Mouse (Mus musculus) ES-Bruce4 (cell line): Measurements from ENCODE around the gene Shisa7. TPM values are rescaled to one million over a fixed set of nuclear protein-coding genes. Genes with fewer than 3 reads are reported as not detected.
"Not testable (repeated sequence)": the region's sequence is repeated elsewhere in the genome, so short reads cannot be mapped to it uniquely, and the experiment has no call there.

ENCODE experiments used
- H3K27ac ChIP-seq: 2 replicates; pipeline ENCODE4 v1.5.1; 2012; ENCODE audit warnings: low read length, inconsistent platforms; ENCODE audit not compliant: insufficient read depth
- H3K27me3 ChIP-seq: 2 replicates; pipeline ENCODE4 v1.6.1; 2012; ENCODE audit warnings: mild to moderate bottlenecking, low read length, inconsistent platforms; ENCODE audit not compliant: control insufficient read depth, poor library complexity, insufficient read depth, severe bottlenecking
- H3K36me3 ChIP-seq: 2 replicates; pipeline ENCODE4 v1.6.1; 2012; ENCODE audit warnings: inconsistent platforms, mild to moderate bottlenecking, low read length, moderate library complexity; ENCODE audit not compliant: control insufficient read depth, poor library complexity, insufficient read depth, severe bottlenecking
- H3K4me1 ChIP-seq: one replicate; pipeline ENCODE4 v1.8.1; 2011; ENCODE audit warnings: low read length; ENCODE audit not compliant: control insufficient read depth, insufficient read depth
- H3K4me3 ChIP-seq: 2 replicates; pipeline ENCODE4 v1.5.1; 2011; ENCODE audit warnings: low read depth, mild to moderate bottlenecking, low read length
- H3K9ac ChIP-seq: 2 replicates; pipeline ENCODE4 v1.6.1; 2012; ENCODE audit warnings: low read depth, mild to moderate bottlenecking, inconsistent platforms; ENCODE audit not compliant: poor library complexity, severe bottlenecking
- H3K9me3 ChIP-seq: replicated peaks from 2 replicates; pipeline ENCODE4 v1.6.1; 2012; ENCODE audit warnings: mild to moderate bottlenecking, low read length, inconsistent platforms; ENCODE audit not compliant: control insufficient read depth, poor library complexity, insufficient read depth, severe bottlenecking
- CTCF ChIP-seq: IDR thresholded peaks from one replicate; pipeline ENCODE4 v1.8.1; 2011; ENCODE audit warnings: low read depth, low read length
- EP300 ChIP-seq: IDR thresholded peaks from 2 replicates; pipeline ENCODE4 v1.6.1; 2011; ENCODE audit warnings: low read depth, low read length; ENCODE audit not compliant: insufficient read depth
- POLR2A ChIP-seq: IDR thresholded peaks from one replicate; pipeline ENCODE4 v1.8.1; 2011; ENCODE audit warnings: low read length; ENCODE audit not compliant: insufficient read depth
- polyA plus RNA-seq: library from polyadenylated mRNA; stranded (reverse); fragments of >200 nt; gene quantifications from 2 replicates; pipeline ENCODE4 v1.2.4, GENCODE M21; 2011; ENCODE audit warnings: low read depth; ENCODE audit not compliant: missing spikeins, insufficient read depth, insufficient read length

The Shisa7 gene
- polyA plus RNA-seq = 3.8 and 5.3 TPM in 2 replicates

GRCm38 (mm10) chr7:4844245-4844916 lies at the start of gene Shisa7:
Gene Shisa7 (minus strand): TSS chr7:4844696.
- no peaks in the 10 kb centered on the region for H3K27me3 ChIP-seq
- TF ChIP-seq POLR2A (no peak), EP300 (no peak), CTCF (no peak)

DNA sequence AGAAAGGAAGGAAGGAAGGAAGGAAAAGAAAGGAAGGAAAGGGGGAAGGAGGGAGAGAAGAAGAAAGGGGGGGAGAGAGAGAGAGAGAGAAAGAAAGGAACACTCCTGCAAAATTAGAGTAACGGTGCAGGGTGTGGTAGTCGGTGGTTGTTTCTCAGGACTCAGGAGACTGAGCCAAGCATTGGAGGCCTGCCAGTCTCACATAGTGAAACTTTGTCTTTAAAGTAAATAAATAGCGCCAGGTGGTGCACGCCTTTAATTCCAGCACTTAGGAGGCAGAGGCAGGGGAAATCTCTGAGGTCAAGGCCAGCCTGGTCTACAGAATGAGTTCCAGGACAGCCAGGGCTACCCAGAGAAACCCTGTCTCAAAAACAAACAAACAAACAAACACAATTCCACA lies 42.2 kb upstream of the Shisa7 start:
- Histone ChIP-seq H3K9me3 (no peaks in the 10 kb centered on the region; the same call in 1 of the 2 replicates), H3K9ac (no peak overlapping the region), H3K4me3 (no peak overlapping the region), H3K4me1 (no peaks in the 10 kb centered on the region), H3K27ac (no peak overlapping the region), H3K36me3 (no peaks in the 10 kb centered on the region; the same call in 1 of the 2 replicates), H3K27me3 (no peaks in the 10 kb centered on the region)
- TF ChIP-seq EP300 = no peak
- TF ChIP-seq POLR2A = no peak
- TF ChIP-seq CTCF = no peak

More at GRCm38 (mm10) chr7:4844245-4844916, at the start of gene Shisa7:
- Histone ChIP-seq H3K4me1 (peaks cover 5% of the 10 kb centered on the region), H3K4me3 (peak within 1 kb of the TSS; percentile 74), H3K9ac (peak within 1 kb of the TSS; percentile 39), H3K27ac (no peak within 1 kb of the TSS), H3K9me3 (no peaks in the 10 kb centered on the region), H3K36me3 (no peaks in the 10 kb centered on the region)

- not testable (repeated sequence) for H3K27ac ChIP-seq, H3K9me3 ChIP-seq, H3K9ac ChIP-seq, H3K36me3 ChIP-seq, H3K4me1 ChIP-seq, H3K4me3 ChIP-seq, H3K27me3 ChIP-seq
Measured at GRCm38 (mm10) chr7:4879036-4879435, 34.5 kb upstream of the Shisa7 start.

GRCm38 (mm10) chr7:4878186-4878585 lies 33.7 kb upstream of the Shisa7 start:
- TF ChIP-seq CTCF (peak; percentile 56), EP300 (no peak), POLR2A (no peak)
- H3K4me1 ChIP-seq = no peaks in the 10 kb centered on the region
- no peaks in the 10 kb centered on the region for H3K27me3 ChIP-seq
- no peak overlapping the region for H3K4me3 ChIP-seq
- no peaks in the 10 kb centered on the region; the same call in 1 of the 2 replicates for H3K36me3 ChIP-seq
- H3K9me3 ChIP-seq = no peaks in the 10 kb centered on the region; the same call in 1 of the 2 replicates
- H3K9ac ChIP-seq = 0 out of 2 replicates have a peak overlapping the region, but pooled peaks have one; percentile 11
- no peak overlapping the region for H3K27ac ChIP-seq

- no peaks in the 10 kb centered on the region; the same call in 1 of the 2 replicates for H3K9me3 ChIP-seq
- H3K27me3 ChIP-seq = no peaks in the 10 kb centered on the region
- H3K36me3 ChIP-seq = no peaks in the 10 kb centered on the region
- no peaks in the 10 kb centered on the region for H3K4me1 ChIP-seq
- peak overlapping the region; percentile 80 for H3K4me3 ChIP-seq
- no peak for TF ChIP-seq CTCF
- TF ChIP-seq EP300 = no peak
- TF ChIP-seq POLR2A = no peak
- H3K9ac ChIP-seq = peak overlapping the region; percentile 11
- no peak overlapping the region for H3K27ac ChIP-seq
Measured at GRCm38 (mm10) chr7:4877226-4877625, 32.7 kb upstream of the Shisa7 start.

- no peaks in the 10 kb centered on the region; the same call in 1 of the 2 replicates for H3K9me3 ChIP-seq
- peak; percentile 74 for TF ChIP-seq POLR2A
- peak; percentile 63; the same call in 1 of the 2 replicates for TF ChIP-seq EP300
- no peak for TF ChIP-seq CTCF
- H3K27me3 ChIP-seq = no peaks in the 10 kb centered on the region
- H3K36me3 ChIP-seq = no peaks in the 10 kb centered on the region
- peak within 1 kb of the TSS; percentile 34; the same call in 1 of the 2 replicates for H3K27ac ChIP-seq
- peak within 1 kb of the TSS; percentile 11 for H3K9ac ChIP-seq
- H3K4me1 ChIP-seq = no peaks in the 10 kb centered on the region
- H3K4me3 ChIP-seq = peak within 1 kb of the TSS; percentile 80
Measured at GRCm38 (mm10) chr7:4876753-4877221, 32.3 kb upstream of the Shisa7 start, which contains the start of gene Isoc2a. Gene Isoc2a (plus strand): TSS chr7:4877153.
